Mouse (Mus musculus): ENCODE results near the gene Gzmm. TPM values are rescaled to one million over a fixed set of nuclear protein-coding genes. Genes with fewer than 3 reads are reported as not detected.

The Gzmm gene
- 0.42 and 0.73 TPM in 2 replicates for polyA plus RNA-seq (2014; fragmentation: Nextera tagmentation; extraction: Ambion mirVana)

DNA sequence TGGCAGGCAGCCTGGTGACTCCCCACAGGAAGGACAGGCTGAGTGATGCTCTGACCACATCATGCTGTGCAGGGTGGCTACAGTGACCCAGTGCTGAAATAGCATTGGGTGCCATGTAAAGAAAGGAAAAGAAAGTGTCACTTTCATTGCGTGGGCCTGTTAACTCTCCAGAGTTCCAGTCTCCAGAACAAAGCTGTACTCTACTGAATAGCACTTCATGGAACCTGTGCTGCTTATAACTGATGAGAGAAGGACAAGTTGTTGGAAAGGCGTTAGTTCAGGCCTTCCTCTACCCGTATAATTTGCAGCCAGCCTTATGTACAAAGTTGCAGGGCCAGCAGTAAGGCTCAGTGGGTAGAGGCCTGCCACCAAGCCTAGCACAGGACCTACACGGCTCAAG, at the start of gene Gzmm:
Gene Gzmm (plus strand): TSS at position 301 of the 400 bp plus-strand sequence.
- ATAC-seq (ENCODE audit: low FRiP score) (no peak), DNase-seq (ENCODE audit: low spot score) (no peak)
- 83% methylated on average over 4 of the region's 4 CpGs for WGBS
- Histone ChIP-seq H3K4me2 (replicated peaks; ENCODE audit: low read depth, low read length) (no peak within 1 kb of the TSS), H3K27me3 (ENCODE audit: control insufficient read depth, insufficient read depth, low read length) (no peaks in the 10 kb centered on the region), H3K27ac (ENCODE audit: low read depth, low read length) (no peak within 1 kb of the TSS), H3K36me3 (ENCODE audit: control insufficient read depth, insufficient read depth, low read length) (peaks cover 19% of the 10 kb centered on the region), H3K9me3 (ENCODE audit: control insufficient read depth, low read length) (no peaks in the 10 kb centered on the region), H3K9ac (ENCODE audit: low read depth, low read length) (no peak within 1 kb of the TSS), H3K4me1 (replicated peaks; ENCODE audit: control insufficient read depth, insufficient read depth, low read length) (no peaks in the 10 kb centered on the region; the same call in 1 of the 2 replicates), H3K4me3 (ENCODE audit: low read depth, low read length) (no peak within 1 kb of the TSS)

DNA sequence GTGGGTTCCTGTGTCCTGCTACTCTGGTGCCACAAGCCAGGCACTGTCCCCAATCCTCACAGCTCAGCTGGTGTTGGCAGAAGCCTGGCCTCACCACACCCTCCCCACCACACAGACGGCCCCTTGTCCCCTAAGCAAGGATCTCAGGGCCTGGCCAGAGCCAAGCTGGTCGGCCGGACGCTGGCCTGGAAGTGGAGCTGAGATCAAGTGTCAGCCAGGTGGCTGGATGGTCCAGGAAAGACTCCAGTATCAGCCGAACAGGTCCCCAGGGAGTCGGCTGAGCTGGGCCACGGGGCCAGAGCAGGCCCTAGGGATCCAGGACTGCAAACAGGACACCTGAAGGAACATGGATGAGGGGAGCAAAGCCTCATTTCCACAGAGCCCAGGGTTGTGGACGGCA, 43.1 kb upstream of the Gzmm start, which contains the start of gene Odf3l2:
Gene Odf3l2 (minus strand): TSS at position 28 of the 400 bp plus-strand sequence.
- H3K9ac ChIP-seq (ENCODE audit: low read depth, low read length), result no peak within 1 kb of the TSS
- DNase-seq (ENCODE audit: low spot score) (no peak), ATAC-seq (ENCODE audit: low FRiP score) (no peak)
- H3K27ac ChIP-seq (ENCODE audit: low read depth, low read length), result no peak within 1 kb of the TSS
- H3K27me3 ChIP-seq (ENCODE audit: control insufficient read depth, insufficient read depth, low read length), result no peaks in the 10 kb centered on the region
- no peak within 1 kb of the TSS for H3K4me3 ChIP-seq (ENCODE audit: low read depth, low read length)
- H3K36me3 ChIP-seq (ENCODE audit: control insufficient read depth, insufficient read depth, low read length), result no peaks in the 10 kb centered on the region
- no peaks in the 10 kb centered on the region for H3K9me3 ChIP-seq (ENCODE audit: control insufficient read depth, low read length)
- 74% methylated on average over 8 of the region's 8 CpGs for WGBS
- no peaks in the 10 kb centered on the region; the same call in 1 of the 2 replicates for H3K4me1 ChIP-seq (replicated peaks; ENCODE audit: control insufficient read depth, insufficient read depth, low read length)
- no peak within 1 kb of the TSS for H3K4me2 ChIP-seq (replicated peaks; ENCODE audit: low read depth, low read length)

DNA sequence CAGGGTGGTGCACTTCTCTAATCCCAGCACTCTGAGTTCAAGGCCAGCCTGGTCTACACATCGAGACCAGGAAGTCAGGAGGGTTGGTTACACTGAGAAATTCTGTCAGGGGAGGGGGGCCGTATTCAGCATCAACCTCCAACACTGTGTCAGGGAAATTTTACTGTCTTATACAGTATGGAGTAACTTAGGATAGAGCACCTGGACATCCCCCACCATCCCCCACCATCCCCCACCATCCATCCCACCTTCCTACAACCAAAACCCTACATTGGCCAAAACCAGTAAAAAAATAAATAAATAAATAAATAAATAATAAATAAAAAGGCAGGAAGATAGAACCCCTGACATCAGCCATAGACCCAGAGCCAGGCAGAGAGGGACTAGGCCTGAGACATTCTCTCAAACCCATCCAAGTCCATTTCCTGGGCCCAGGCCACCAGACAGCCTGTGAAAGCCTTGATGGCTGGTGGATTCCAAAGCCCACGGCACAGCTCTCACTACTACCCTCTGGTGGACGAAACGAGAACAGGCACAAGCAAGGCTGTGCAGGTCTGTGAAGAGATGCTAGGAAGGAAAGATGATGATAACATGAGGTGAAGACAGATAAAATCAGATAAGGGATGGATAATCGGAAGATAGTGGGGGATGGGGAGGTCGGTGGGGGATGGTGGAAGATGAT, 39.6 kb upstream of the Gzmm start:
- ATAC-seq (ENCODE audit: low FRiP score) (peak; percentile 64), DNase-seq (ENCODE audit: low spot score) (peak; percentile 88)
- H3K27me3 ChIP-seq (ENCODE audit: control insufficient read depth, insufficient read depth, low read length), result no peaks in the 10 kb centered on the region
- no peak overlapping the region for H3K4me3 ChIP-seq (ENCODE audit: low read depth, low read length)
- no peak overlapping the region for H3K9ac ChIP-seq (ENCODE audit: low read depth, low read length)
- H3K9me3 ChIP-seq (ENCODE audit: control insufficient read depth, low read length), result no peaks in the 10 kb centered on the region
- H3K4me1 ChIP-seq (replicated peaks; ENCODE audit: control insufficient read depth, insufficient read depth, low read length), result no peaks in the 10 kb centered on the region; the same call in 1 of the 2 replicates
- no peaks in the 10 kb centered on the region for H3K36me3 ChIP-seq (ENCODE audit: control insufficient read depth, insufficient read depth, low read length)
- no peak overlapping the region for H3K27ac ChIP-seq (ENCODE audit: low read depth, low read length)
- no peak overlapping the region for H3K4me2 ChIP-seq (replicated peaks; ENCODE audit: low read depth, low read length)
- 31% methylated on average over 7 of the region's 7 CpGs for WGBS

DNA sequence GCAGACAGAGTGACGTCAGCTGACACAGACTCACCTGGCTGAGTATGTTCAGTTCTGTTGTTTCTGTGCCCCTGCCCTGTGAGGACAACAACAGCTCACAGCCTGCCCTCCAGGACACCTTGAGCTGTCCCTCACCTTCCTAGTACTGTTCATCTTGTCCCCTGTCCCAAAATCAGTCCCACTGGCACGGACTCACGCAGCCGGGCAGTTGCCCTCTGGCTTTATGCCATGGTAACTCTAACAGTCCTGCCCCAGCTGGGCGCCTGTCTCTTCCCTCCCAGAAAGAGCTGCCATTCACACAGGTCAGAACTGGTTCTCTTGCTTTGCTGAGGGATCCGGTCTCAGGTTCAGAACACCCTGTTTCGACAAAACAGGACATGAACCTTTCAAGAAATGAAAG, 36.0 kb upstream of the Gzmm start:
- H3K36me3 ChIP-seq (ENCODE audit: control insufficient read depth, insufficient read depth, low read length), result no peaks in the 10 kb centered on the region
- DNase-seq (ENCODE audit: low spot score) (no peak), ATAC-seq (ENCODE audit: low FRiP score) (no peak)
- no peaks in the 10 kb centered on the region for H3K4me1 ChIP-seq (replicated peaks; ENCODE audit: control insufficient read depth, insufficient read depth, low read length)
- no peak overlapping the region for H3K27ac ChIP-seq (ENCODE audit: low read depth, low read length)
- 88% methylated on average over 7 of the region's 7 CpGs for WGBS
- no peaks in the 10 kb centered on the region for H3K9me3 ChIP-seq (ENCODE audit: control insufficient read depth, low read length)
- H3K9ac ChIP-seq (ENCODE audit: low read depth, low read length), result no peak overlapping the region
- no peak overlapping the region for H3K4me3 ChIP-seq (ENCODE audit: low read depth, low read length)
- no peaks in the 10 kb centered on the region for H3K27me3 ChIP-seq (ENCODE audit: control insufficient read depth, insufficient read depth, low read length)
- H3K4me2 ChIP-seq (replicated peaks; ENCODE audit: low read depth, low read length), result no peak overlapping the region

GRCm38 (mm10) chr10:79654946-79655395, 33.8 kb upstream of the Gzmm start:
- peak; percentile 55 for ATAC-seq (ENCODE audit: low FRiP score)
- Histone ChIP-seq H3K9me3 (ENCODE audit: control insufficient read depth, low read length) (no peaks in the 10 kb centered on the region), H3K27me3 (ENCODE audit: control insufficient read depth, insufficient read depth, low read length) (no peaks in the 10 kb centered on the region), H3K4me1 (replicated peaks; ENCODE audit: control insufficient read depth, insufficient read depth, low read length) (no peaks in the 10 kb centered on the region), H3K4me3 (ENCODE audit: low read depth, low read length) (no peak overlapping the region), H3K27ac (ENCODE audit: low read depth, low read length) (no peak overlapping the region), H3K36me3 (ENCODE audit: control insufficient read depth, insufficient read depth, low read length) (no peaks in the 10 kb centered on the region), H3K9ac (ENCODE audit: low read depth, low read length) (no peak overlapping the region), H3K4me2 (replicated peaks; ENCODE audit: low read depth, low read length) (no peak overlapping the region)
- WGBS, result 33% methylated on average over 1 of the region's 1 CpGs
- DNase-seq (ENCODE audit: low spot score), result peak; percentile 65

- H3K4me2 ChIP-seq (replicated peaks; ENCODE audit: low read depth, low read length), result no peak overlapping the region
- ATAC-seq (ENCODE audit: low FRiP score), result no peak
- H3K4me3 ChIP-seq (ENCODE audit: low read depth, low read length), result no peak overlapping the region
- peak; percentile 24 for DNase-seq (ENCODE audit: low spot score)
- no peaks in the 10 kb centered on the region for H3K4me1 ChIP-seq (replicated peaks; ENCODE audit: control insufficient read depth, insufficient read depth, low read length)
- WGBS, result 16% methylated on average over 4 of the region's 4 CpGs
- H3K9ac ChIP-seq (ENCODE audit: low read depth, low read length), result no peak overlapping the region
- H3K36me3 ChIP-seq (ENCODE audit: control insufficient read depth, insufficient read depth, low read length), result no peaks in the 10 kb centered on the region
- H3K27me3 ChIP-seq (ENCODE audit: control insufficient read depth, insufficient read depth, low read length), result no peaks in the 10 kb centered on the region
- no peaks in the 10 kb centered on the region for H3K9me3 ChIP-seq (ENCODE audit: control insufficient read depth, low read length)
- H3K27ac ChIP-seq (ENCODE audit: low read depth, low read length), result no peak overlapping the region
Measured at GRCm38 (mm10) chr10:79658829-79659228, 30.0 kb upstream of the Gzmm start.

GRCm38 (mm10) chr10:79660298-79660697, 28.5 kb upstream of the Gzmm start:
- Histone ChIP-seq H3K4me1 (replicated peaks; ENCODE audit: control insufficient read depth, insufficient read depth, low read length) (no peaks in the 10 kb centered on the region), H3K9me3 (ENCODE audit: control insufficient read depth, low read length) (no peaks in the 10 kb centered on the region), H3K4me3 (ENCODE audit: low read depth, low read length) (no peak overlapping the region), H3K27me3 (ENCODE audit: control insufficient read depth, insufficient read depth, low read length) (no peaks in the 10 kb centered on the region), H3K4me2 (replicated peaks; ENCODE audit: low read depth, low read length) (no peak overlapping the region), H3K9ac (ENCODE audit: low read depth, low read length) (no peak overlapping the region), H3K27ac (ENCODE audit: low read depth, low read length) (no peak overlapping the region), H3K36me3 (ENCODE audit: control insufficient read depth, insufficient read depth, low read length) (no peaks in the 10 kb centered on the region)
- WGBS, result 79% methylated on average over 2 of the region's 2 CpGs
- no peak for ATAC-seq (ENCODE audit: low FRiP score)
- DNase-seq (ENCODE audit: low spot score), result no peak

GRCm38 (mm10) chr10:79661861-79662260, 27.0 kb upstream of the Gzmm start:
- Histone ChIP-seq H3K9me3 (ENCODE audit: control insufficient read depth, low read length) (no peaks in the 10 kb centered on the region), H3K4me3 (ENCODE audit: low read depth, low read length) (no peak overlapping the region), H3K4me2 (replicated peaks; ENCODE audit: low read depth, low read length) (no peak overlapping the region), H3K27ac (ENCODE audit: low read depth, low read length) (no peak overlapping the region), H3K36me3 (ENCODE audit: control insufficient read depth, insufficient read depth, low read length) (no peaks in the 10 kb centered on the region), H3K4me1 (replicated peaks; ENCODE audit: control insufficient read depth, insufficient read depth, low read length) (no peaks in the 10 kb centered on the region), H3K9ac (ENCODE audit: low read depth, low read length) (no peak overlapping the region), H3K27me3 (ENCODE audit: control insufficient read depth, insufficient read depth, low read length) (no peaks in the 10 kb centered on the region)
- ATAC-seq (ENCODE audit: low FRiP score) (no peak), DNase-seq (ENCODE audit: low spot score) (no peak)
- 35% methylated on average over 2 of the region's 3 CpGs for WGBS

- Histone ChIP-seq H3K9ac (ENCODE audit: low read depth, low read length) (no peak within 1 kb of the TSS), H3K36me3 (ENCODE audit: control insufficient read depth, insufficient read depth, low read length) (no peaks in the 10 kb centered on the region), H3K4me1 (replicated peaks; ENCODE audit: control insufficient read depth, insufficient read depth, low read length) (no peaks in the 10 kb centered on the region), H3K9me3 (ENCODE audit: control insufficient read depth, low read length) (no peaks in the 10 kb centered on the region), H3K4me2 (replicated peaks; ENCODE audit: low read depth, low read length) (no peak within 1 kb of the TSS; the same call in 1 of the 2 replicates), H3K4me3 (ENCODE audit: low read depth, low read length) (no peak within 1 kb of the TSS), H3K27me3 (ENCODE audit: control insufficient read depth, insufficient read depth, low read length) (no peaks in the 10 kb centered on the region), H3K27ac (ENCODE audit: low read depth, low read length) (no peak within 1 kb of the TSS)
- ATAC-seq (ENCODE audit: low FRiP score) (peak; percentile 34; the same call in 1 of the 2 replicates), DNase-seq (ENCODE audit: low spot score) (peak; percentile 88)
- WGBS, result 9% methylated on average over 13 of the region's 13 CpGs
Measured at GRCm38 (mm10) chr10:79664131-79664665, 24.6 kb upstream of the Gzmm start, which contains the start of gene Madcam1. Gene Madcam1, plus strand, starts transcription at chr10:79664559.

Data from hindbrain, embryonic 11.5 days (tissue).